Mouse (Mus musculus): Measurements from ENCODE around the gene Gm20517. TPM values are rescaled to one million over a fixed set of nuclear protein-coding genes. Genes with fewer than 3 reads are reported as not detected.

Gm20517 gene
- polyA plus RNA-seq, 1 experiment from 2014 or later, result 0.54 TPM

Other genes starting within 250 kb of the Gm20517 start
- 75.5 and 83.0 TPM in 2 replicates for gene Mrps10, start 242.7 kb upstream of the Gm20517 start, polyA plus RNA-seq (2015; fragmentation: Nextera tagmentation; extraction: Ambion mirVana)
- 0.52 and 0.78 TPM in 2 replicates for gene Guca1b, start 226.2 kb upstream of the Gm20517 start, polyA plus RNA-seq (2015; fragmentation: Nextera tagmentation; extraction: Ambion mirVana)
- 2.0 and 2.3 TPM in 2 replicates for gene Guca1a, start 211.0 kb upstream of the Gm20517 start, polyA plus RNA-seq (2015; fragmentation: Nextera tagmentation; extraction: Ambion mirVana)
- gene AI661453, start 175.0 kb upstream of the Gm20517 start, polyA plus RNA-seq (2015; fragmentation: Nextera tagmentation; extraction: Ambion mirVana), result 3.1 and 3.7 TPM in 2 replicates
- 0.28 and 0.38 TPM in 2 replicates for gene 1700001C19Rik, start 174.2 kb upstream of the Gm20517 start, polyA plus RNA-seq (2015; fragmentation: Nextera tagmentation; extraction: Ambion mirVana)
- 20.4 and 21.9 TPM in 2 replicates for gene Taf8, start 109.3 kb upstream of the Gm20517 start, polyA plus RNA-seq (2015; fragmentation: Nextera tagmentation; extraction: Ambion mirVana)
- gene Ccnd3, start 106.5 kb upstream of the Gm20517 start, polyA plus RNA-seq (2015; fragmentation: Nextera tagmentation; extraction: Ambion mirVana), result 394 and 407 TPM in 2 replicates
- gene Bysl, start 97 bp upstream of the Gm20517 start, polyA plus RNA-seq (2015; fragmentation: Nextera tagmentation; extraction: Ambion mirVana), result 20.1 and 22.4 TPM in 2 replicates
- gene Med20, start within 50 bp of the Gm20517 start, polyA plus RNA-seq (2015; fragmentation: Nextera tagmentation; extraction: Ambion mirVana), result 39.8 and 41.2 TPM in 2 replicates
- 5.9 and 6.3 TPM in 2 replicates for gene Usp49, start 19.1 kb downstream of the Gm20517 start, polyA plus RNA-seq (2015; fragmentation: Nextera tagmentation; extraction: Ambion mirVana)
- 425 and 452 TPM in 2 replicates for gene Tomm6, start 76.8 kb downstream of the Gm20517 start, polyA plus RNA-seq (2015; fragmentation: Nextera tagmentation; extraction: Ambion mirVana)
- gene Frs3, start 77.4 kb downstream of the Gm20517 start, polyA plus RNA-seq (2015; fragmentation: Nextera tagmentation; extraction: Ambion mirVana), result 4.8 and 5.5 TPM in 2 replicates
- 0.18 and 0.24 TPM in 2 replicates for gene Gm21981, start 82.9 kb downstream of the Gm20517 start, polyA plus RNA-seq (2015; fragmentation: Nextera tagmentation; extraction: Ambion mirVana)
- 0.40 and 0.52 TPM in 2 replicates for gene Prickle4, start 83.1 kb downstream of the Gm20517 start, polyA plus RNA-seq (2015; fragmentation: Nextera tagmentation; extraction: Ambion mirVana)
- 0.93 and 0.99 TPM in 2 replicates for gene Pgc, start 115.3 kb downstream of the Gm20517 start, polyA plus RNA-seq (2015; fragmentation: Nextera tagmentation; extraction: Ambion mirVana)
- 22.4 and 22.8 TPM in 2 replicates for gene Tfeb, start 125.4 kb downstream of the Gm20517 start, polyA plus RNA-seq (2015; fragmentation: Nextera tagmentation; extraction: Ambion mirVana)
- gene Mdfi, start 223.1 kb downstream of the Gm20517 start, polyA plus RNA-seq (2015; fragmentation: Nextera tagmentation; extraction: Ambion mirVana), result 8.3 and 9.5 TPM in 2 replicates

All from intestine, embryonic 15.5 days (tissue).